Mouse (Mus musculus): ENCODE data around the gene Acsbg2. TPM values are rescaled to one million over a fixed set of nuclear protein-coding genes. Genes with fewer than 3 reads are reported as not detected.

The Acsbg2 gene
- total and polyA plus RNA-seq, 3 experiments: not detected

DNA sequence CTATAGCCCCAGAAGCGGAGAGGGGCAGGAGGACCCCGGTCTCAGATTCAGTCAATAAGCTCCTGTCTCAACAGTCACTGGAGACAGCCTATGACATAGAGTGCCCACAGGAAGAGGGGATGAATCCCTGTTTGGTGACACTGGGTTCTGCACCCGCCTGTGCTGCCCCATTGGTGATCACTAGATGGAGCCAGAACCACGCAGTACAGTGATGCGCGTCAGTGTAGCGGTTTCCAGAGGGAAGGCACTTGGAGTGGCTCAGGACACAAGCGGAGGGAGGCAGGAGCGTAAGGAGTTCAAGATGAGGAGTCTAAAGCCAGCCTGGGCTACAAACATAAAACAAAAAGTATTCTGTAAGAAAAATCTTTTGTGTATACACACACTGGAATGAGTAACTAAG lies 65.7 kb downstream of the Acsbg2 start:
- Histone ChIP-seq H3K9me3 (replicated peaks; ENCODE audit: insufficient read depth, low read length) (no peaks in the 10 kb centered on the region), H3K9ac (ENCODE audit: control insufficient read depth, low read depth, low read length, poor library complexity, severe bottlenecking) (no peak overlapping the region), H3K36me3 (ENCODE audit: control insufficient read depth in 1 of 2, insufficient read depth in 2 of 2, low read length in 2 of 2) (peaks cover 0 to 3% of the 10 kb centered on the region in 2 experiments; a peak in 2 of 4 replicates), H3K79me2 (ENCODE audit: control insufficient read depth, insufficient read depth, low read length, poor library complexity) (no peaks in the 10 kb centered on the region), H3K27ac (ENCODE audit: control insufficient read depth, low read depth, low read length) (no peak overlapping the region), H3K4me3 (ENCODE audit: control insufficient read depth in 1 of 2, insufficient read depth in 1 of 2, low read depth in 2 of 2, low read length in 2 of 2) (no peak overlapping the region), H3K4me1 (ENCODE audit: control insufficient read depth in 1 of 2, insufficient read depth in 2 of 2, low read length in 2 of 2) (peaks cover 0 to 6% of the 10 kb centered on the region in 2 experiments; a peak in 1 of 4 replicates), H3K27me3 (ENCODE audit: control insufficient read depth in 1 of 2, insufficient read depth in 2 of 2, low read length in 2 of 2) (no peaks in the 10 kb centered on the region)
- peak; percentile 38 for DNase-seq (ENCODE audit: low read depth, low spot score)
- TF ChIP-seq MEF2A (IDR thresholded peaks at IDR 0.05; ENCODE audit: extremely low read depth, insufficient replicate concordance, low read depth, low read length, poor library complexity, severe bottlenecking): no peak
- TF ChIP-seq POLR2AphosphoS2 (IDR thresholded peaks at IDR 0.05; ENCODE audit: low read length): no peak
- peak; percentile 74 for TF ChIP-seq RAD21 (IDR thresholded peaks at IDR 0.05; ENCODE audit: low read depth, low read length)
- TF ChIP-seq JUND (IDR thresholded peaks at IDR 0.05; ENCODE audit: low read depth, low read length): no peak
- TF ChIP-seq MAX (IDR thresholded peaks at IDR 0.05; ENCODE audit: low read length): no peak
- TF ChIP-seq MXI1 (IDR thresholded peaks at IDR 0.05; ENCODE audit: low read depth, low read length): no peak
- no peak for TF ChIP-seq KAT2A (conservative IDR thresholded peaks at IDR 0.05; ENCODE audit: low read depth, low read length)
- TF ChIP-seq ZC3H11A (IDR thresholded peaks at IDR 0.05; ENCODE audit: low read depth, low read length): peak; percentile 25; the same call in 1 of the 2 replicates
- TF ChIP-seq GATA1 (IDR thresholded peaks at IDR 0.05; ENCODE audit: low read depth, low read length): no peak
- no peak for TF ChIP-seq MAFK (IDR thresholded peaks at IDR 0.05; ENCODE audit: borderline replicate concordance, low read depth, low read length)
- TF ChIP-seq CTCF (IDR thresholded peaks at IDR 0.05 in 2 of 3, conservative IDR thresholded peaks at IDR 0.05 in 1 of 3; ENCODE audit: control insufficient read depth in 1 of 3, insufficient read depth in 1 of 3, low read depth in 2 of 3, low read length in 3 of 3, poor library complexity in 1 of 3, severe bottlenecking in 1 of 3): peak; percentile 41 to 72 (median 69)
- TF ChIP-seq USF1 (IDR thresholded peaks at IDR 0.05; ENCODE audit: low read depth, low read length): no peak
- TF ChIP-seq EP300 (IDR thresholded peaks at IDR 0.05; ENCODE audit: low read depth in 1 of 2, low read length in 2 of 2): no peak
- peak; percentile 60 for TF ChIP-seq SMC3 (IDR thresholded peaks at IDR 0.05; ENCODE audit: low read depth, low read length)

DNA sequence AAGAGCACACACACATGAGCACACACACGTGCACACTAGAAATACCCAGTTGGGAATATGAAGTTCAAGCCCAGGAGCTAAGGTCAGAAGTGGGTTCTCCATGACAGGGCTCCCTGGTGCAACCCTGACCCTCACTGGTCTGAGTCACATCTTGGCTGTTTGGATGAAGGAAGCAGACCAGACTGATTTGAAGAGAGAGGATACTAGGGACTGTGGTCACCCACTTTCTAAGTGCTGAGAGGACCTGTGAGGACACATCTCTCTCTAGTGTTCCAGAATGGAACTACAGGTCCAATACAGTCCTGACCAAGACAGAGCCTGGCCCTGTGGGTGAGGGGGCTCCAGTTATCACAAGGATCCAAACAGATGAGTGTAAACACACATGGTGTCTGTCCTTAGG lies 68.5 kb downstream of the Acsbg2 start:
- no peaks in the 10 kb centered on the region for H3K27me3 ChIP-seq (ENCODE audit: control insufficient read depth in 1 of 2, insufficient read depth in 2 of 2, low read length in 2 of 2)
- no peak for DNase-seq (ENCODE audit: low read depth, low spot score)
- no peak overlapping the region for H3K9ac ChIP-seq (ENCODE audit: control insufficient read depth, low read depth, low read length, poor library complexity, severe bottlenecking)
- H3K79me2 ChIP-seq (ENCODE audit: control insufficient read depth, insufficient read depth, low read length, poor library complexity): no peaks in the 10 kb centered on the region
- TF ChIP-seq MAFK (IDR thresholded peaks at IDR 0.05; ENCODE audit: borderline replicate concordance, low read depth, low read length): no peak
- no peak for TF ChIP-seq USF1 (IDR thresholded peaks at IDR 0.05; ENCODE audit: low read depth, low read length)
- TF ChIP-seq RAD21 (IDR thresholded peaks at IDR 0.05; ENCODE audit: low read depth, low read length): peak; percentile 33
- TF ChIP-seq POLR2AphosphoS2 (IDR thresholded peaks at IDR 0.05; ENCODE audit: low read length): no peak
- TF ChIP-seq MYB (IDR thresholded peaks at IDR 0.05; ENCODE audit: low read depth, low read length): no peak
- no peak for TF ChIP-seq POLR2A (IDR thresholded peaks at IDR 0.05; ENCODE audit: control insufficient read depth in 1 of 2, insufficient read depth in 1 of 2, low read depth in 1 of 2, low read length in 2 of 2, poor library complexity in 1 of 2)
- TF ChIP-seq CHD2 (IDR thresholded peaks at IDR 0.05; ENCODE audit: low read length): no peak
- peak in 2 of 3 experiments; percentile 17 to 31; a peak in 3 of 6 replicates for TF ChIP-seq CTCF (IDR thresholded peaks at IDR 0.05 in 2 of 3, conservative IDR thresholded peaks at IDR 0.05 in 1 of 3; ENCODE audit: control insufficient read depth in 1 of 3, insufficient read depth in 1 of 3, low read depth in 2 of 3, low read length in 3 of 3, poor library complexity in 1 of 3, severe bottlenecking in 1 of 3)
- TF ChIP-seq UBTF (IDR thresholded peaks at IDR 0.05; ENCODE audit: borderline replicate concordance, insufficient read depth, low read depth, low read length): no peak
- no peak for TF ChIP-seq GABPA (IDR thresholded peaks at IDR 0.05; ENCODE audit: low read depth, low read length)
- no peak overlapping the region for H3K4me3 ChIP-seq (ENCODE audit: control insufficient read depth in 1 of 2, insufficient read depth in 1 of 2, low read depth in 2 of 2, low read length in 2 of 2)
- peaks cover 0 to 3% of the 10 kb centered on the region in 2 experiments; a peak in 2 of 4 replicates for H3K36me3 ChIP-seq (ENCODE audit: control insufficient read depth in 1 of 2, insufficient read depth in 2 of 2, low read length in 2 of 2)
- peaks cover 0 to 5% of the 10 kb centered on the region in 2 experiments; a peak in 1 of 4 replicates for H3K4me1 ChIP-seq (ENCODE audit: control insufficient read depth in 1 of 2, insufficient read depth in 2 of 2, low read length in 2 of 2)
- H3K27ac ChIP-seq (ENCODE audit: control insufficient read depth, low read depth, low read length): no peak overlapping the region
- no peaks in the 10 kb centered on the region for H3K9me3 ChIP-seq (replicated peaks; ENCODE audit: insufficient read depth, low read length)
